Mouse (Mus musculus) liver, embryonic 14.5 days (tissue): Measurements from ENCODE around the gene Syngr4. TPM values are rescaled to one million over a fixed set of nuclear protein-coding genes. Genes with fewer than 3 reads are reported as not detected.

ENCODE experiments used
- ATAC-seq: fragments of 200-750 bp; cut with Nextera tagmentation; 2 replicates; pipeline ENCODE4 v1.8.0; 2017; ENCODE audit warnings: moderate number of reproducible peaks, mild to moderate bottlenecking, moderate library complexity; ENCODE audit not compliant: insufficient read depth
- DNase-seq, 3 experiments: peaks; one replicate each; pipeline ENCODE4 v3.0.0-alpha.2; 2012 to 2013; ENCODE audit warnings: low read depth in 3 of 3, low spot score in 3 of 3
- H3K27ac ChIP-seq: fragments of 300-500 bp; sonication (generic); 2 replicates; pipeline ENCODE4 v1.5.1; 2014; ENCODE audit warnings: moderate library complexity, mild to moderate bottlenecking, control low read depth, inconsistent platforms
- H3K27me3 ChIP-seq: fragments of 300-500 bp; sonication (generic); 2 replicates; pipeline ENCODE4 v1.6.1; 2014; ENCODE audit warnings: mild to moderate bottlenecking, low read length, moderate library complexity; ENCODE audit not compliant: control insufficient read depth, insufficient read depth
- H3K36me3 ChIP-seq: fragments of 300-500 bp; sonication (generic); replicated peaks from 2 replicates; pipeline ENCODE4 v1.6.1; 2014; ENCODE audit warnings: low read depth; ENCODE audit not compliant: control insufficient read depth, insufficient read depth
- H3K4me1 ChIP-seq, 2 experiments: fragments of 200-500 bp in 1 of 2; fragments of 300-500 bp in 1 of 2; sonication (generic) in 1 of 2; replicated peaks; 2 replicates each; pipeline ENCODE4 v1.6.1; 2012 to 2014; ENCODE audit warnings: antibody characterized with exemption in 1 of 2, inconsistent platforms in 1 of 2, low read length in 1 of 2; ENCODE audit not compliant: control insufficient read depth in 2 of 2, insufficient read depth in 2 of 2
- H3K4me2 ChIP-seq: fragments of 300-500 bp; sonication (generic); 2 replicates; pipeline ENCODE4 v1.6.1; 2014; ENCODE audit warnings: low read depth, mild to moderate bottlenecking, control low read depth, moderate library complexity
- H3K4me3 ChIP-seq, 2 experiments: fragments of 200-500 bp in 1 of 2; fragments of 300-500 bp in 1 of 2; sonication (generic) in 1 of 2; 2 replicates each; pipeline ENCODE4 v1.5.1; 2012 to 2014; ENCODE audit warnings: low read depth in 2 of 2, low read length in 2 of 2, mild to moderate bottlenecking in 2 of 2, control low read depth in 1 of 2, inconsistent platforms in 1 of 2, moderate library complexity in 1 of 2; ENCODE audit not compliant: insufficient read depth in 1 of 2
- H3K9ac ChIP-seq: fragments of 300-500 bp; sonication (generic); replicated peaks from 2 replicates; pipeline ENCODE4 v1.6.1; 2014; ENCODE audit warnings: mild to moderate bottlenecking, control low read depth, moderate library complexity
- H3K9me3 ChIP-seq: fragments of 300-500 bp; sonication (generic); 2 replicates; pipeline ENCODE4 v1.6.1; 2016; ENCODE audit warnings: low read length, mixed read lengths; ENCODE audit not compliant: control insufficient read depth
- CTCF ChIP-seq: IDR thresholded peaks from 2 replicates; pipeline ENCODE4 v1.5.1; 2016; ENCODE audit warnings: antibody characterized with exemption, low read depth, control low read depth
- EP300 ChIP-seq: IDR thresholded peaks from 2 replicates; pipeline ENCODE4 v1.6.1; 2016; ENCODE audit warnings: antibody characterized with exemption, low read depth
- WGBS: fragments of 180-500 bp; shearing (Covaris S2); extraction: QIAGEN DNeasy Blood & Tissue Kit; methylation state at CpG from one replicate; pipeline ENCODE4 v1.1.7; 2014; ENCODE audit not compliant: insufficient replicate concordance; 5-methylcytosine and 5-hydroxymethylcytosine counted together
- polyA plus RNA-seq, 2 experiments: library from polyadenylated mRNA; depleted of rRNA in 1 of 2; stranded (reverse) in 1 of 2; unstranded in 1 of 2; fragments of >200 nt; fragmentation: Nextera tagmentation in 1 of 2; extraction: Ambion mirVana in 1 of 2; gene quantifications; 2 replicates each; pipeline versions ENCODE4 v1.2.1 to v1.2.3; 2012 to 2014

Syngr4 gene
- polyA plus RNA-seq, 2 experiments, result 0.86 to 1.3 TPM

DNA sequence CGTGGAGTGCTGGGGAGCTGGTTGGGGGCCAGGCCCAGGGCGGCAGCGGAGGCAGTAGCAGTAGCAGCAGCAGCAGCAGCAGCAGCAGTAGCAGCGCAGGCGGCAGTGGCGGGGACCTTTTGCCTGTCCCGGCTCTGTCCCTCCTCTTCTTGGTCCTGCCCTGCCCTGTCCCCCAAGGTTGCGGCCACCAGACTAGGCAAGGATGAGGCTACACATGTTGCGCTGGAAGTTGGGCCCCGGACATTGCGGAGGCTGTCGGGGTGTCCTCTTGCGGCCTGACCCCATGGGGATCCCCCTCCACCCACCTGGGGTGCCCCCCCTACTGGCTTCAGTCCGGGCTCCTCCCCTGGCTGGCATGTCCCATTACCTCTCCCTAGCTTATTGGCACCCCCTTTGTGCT, 26.7 kb downstream of the Syngr4 start:
- Histone ChIP-seq H3K4me3 (no peak overlapping the region), H3K27ac (no peak overlapping the region), H3K4me2 (no peak overlapping the region), H3K9me3 (no peaks in the 10 kb centered on the region), H3K27me3 (peaks cover 62% of the 10 kb centered on the region), H3K9ac (no peak overlapping the region), H3K36me3 (peaks cover 4% of the 10 kb centered on the region), H3K4me1 (peaks cover 0 to 11% of the 10 kb centered on the region in 2 experiments; a peak in 2 of 4 replicates)
- TF ChIP-seq CTCF (no peak), EP300 (no peak)
- DNase-seq (no peak), ATAC-seq (no peak)
- 4% methylated on average over 14 of the region's 14 CpGs for WGBS

GRCm38 (mm10) chr7:45869107-45869670, 27.3 kb downstream of the Syngr4 start:
- no peaks in the 10 kb centered on the region for H3K9me3 ChIP-seq
- WGBS, result 26% methylated on average over 8 of the region's 8 CpGs
- TF ChIP-seq EP300, result no peak
- H3K36me3 ChIP-seq, result no peaks in the 10 kb centered on the region
- H3K4me2 ChIP-seq, result no peak overlapping the region
- DNase-seq (no peak), ATAC-seq (no peak)
- no peak overlapping the region for H3K27ac ChIP-seq
- H3K9ac ChIP-seq, result no peak overlapping the region
- peaks cover 0 to 10% of the 10 kb centered on the region in 2 experiments; a peak in 2 of 4 replicates for H3K4me1 ChIP-seq
- H3K27me3 ChIP-seq, result peaks cover 62% of the 10 kb centered on the region
- no peak overlapping the region for H3K4me3 ChIP-seq

- Histone ChIP-seq H3K4me1 (peaks cover 0 to 3% of the 10 kb centered on the region in 2 experiments; a peak in 2 of 4 replicates), H3K27me3 (peaks cover 62% of the 10 kb centered on the region), H3K4me2 (no peak overlapping the region), H3K27ac (no peak overlapping the region), H3K9me3 (no peaks in the 10 kb centered on the region), H3K9ac (no peak overlapping the region), H3K36me3 (no peaks in the 10 kb centered on the region), H3K4me3 (no peak overlapping the region)
- TF ChIP-seq CTCF, result no peak
- no peak for TF ChIP-seq EP300
- WGBS, result 42% methylated on average over 2 of the region's 2 CpGs
- no peak for DNase-seq
- ATAC-seq, result no peak
Measured at GRCm38 (mm10) chr7:45867871-45868270, 28.6 kb downstream of the Syngr4 start.

GRCm38 (mm10) chr7:45865925-45866910, 30.3 kb downstream of the Syngr4 start:
- H3K9me3 ChIP-seq, result no peaks in the 10 kb centered on the region
- ATAC-seq, result peak; percentile 81
- H3K4me2 ChIP-seq, result peak overlapping the region; percentile 79
- peaks cover 52% of the 10 kb centered on the region for H3K27me3 ChIP-seq
- H3K27ac ChIP-seq, result no peak overlapping the region
- 1% methylated on average over 117 of the region's 117 CpGs for WGBS
- peak overlapping the region; percentile 57 for H3K9ac ChIP-seq
- peak overlapping the region; percentile 62 for H3K4me3 ChIP-seq
- TF ChIP-seq EP300 (no peak), CTCF (no peak)
- peaks cover 0 to 3% of the 10 kb centered on the region in 2 experiments; a peak in 2 of 4 replicates for H3K4me1 ChIP-seq
- peak; percentile 52 to 57 (median 54) for DNase-seq
- H3K36me3 ChIP-seq, result no peaks in the 10 kb centered on the region

DNA sequence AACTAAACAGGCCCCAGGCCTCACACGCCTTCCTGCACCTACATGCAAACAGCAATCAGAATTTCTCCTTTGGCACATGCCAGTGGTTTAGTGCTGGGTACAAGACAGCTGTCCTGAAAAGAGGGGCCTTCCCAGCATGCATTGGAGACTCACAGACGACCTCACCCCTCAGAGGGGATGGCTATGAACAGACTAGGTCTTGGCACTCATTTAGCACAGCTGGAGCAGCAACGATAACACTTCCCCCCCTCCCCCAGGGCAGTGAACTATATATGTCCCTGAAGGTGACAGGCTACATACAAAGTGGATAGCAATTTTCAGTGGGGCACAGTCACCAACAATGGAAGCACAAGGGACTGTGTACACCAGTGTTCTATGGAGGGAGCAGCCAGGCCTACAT, 32.1 kb downstream of the Syngr4 start:
- Histone ChIP-seq H3K27me3 (peaks cover 34% of the 10 kb centered on the region), H3K9me3 (no peaks in the 10 kb centered on the region), H3K4me1 (peaks cover 0 to 3% of the 10 kb centered on the region in 2 experiments; a peak in 2 of 4 replicates), H3K4me3 (no peak overlapping the region), H3K27ac (no peak overlapping the region), H3K36me3 (no peaks in the 10 kb centered on the region), H3K9ac (no peak overlapping the region), H3K4me2 (no peak overlapping the region)
- WGBS, result 45% methylated on average over 3 of the region's 3 CpGs
- no peak for DNase-seq
- no peak for ATAC-seq
- TF ChIP-seq EP300 (no peak), CTCF (no peak)
